Mouse (Mus musculus) lung, adult 2 months (tissue): ENCODE data around the gene Acap3. TPM values are rescaled to one million over a fixed set of nuclear protein-coding genes. Genes with fewer than 3 reads are reported as not detected.

ENCODE experiments used
- DNase-seq: peaks from one replicate; pipeline ENCODE4 v3.0.0; 2022
- H3K4me1 ChIP-seq: fragments of 200-500 bp; 2 replicates; pipeline ENCODE4 v1.6.1; 2011; ENCODE audit warnings: low read length; ENCODE audit not compliant: control insufficient read depth, insufficient read depth
- H3K4me3 ChIP-seq: fragments of 200-500 bp; replicated peaks from 2 replicates; pipeline ENCODE3; 2011; ENCODE audit warnings: low read depth, mild to moderate bottlenecking, control low read depth, low read length; ENCODE audit errors: extremely low read depth
- CTCF ChIP-seq: fragments of 200-500 bp; IDR thresholded peaks from 2 replicates; pipeline ENCODE4 v1.5.1; 2011; ENCODE audit warnings: mild to moderate bottlenecking, low read length, control low read depth; ENCODE audit not compliant: insufficient read depth
- POLR2A ChIP-seq: fragments of 200-500 bp; IDR thresholded peaks from 2 replicates; pipeline ENCODE4 v1.6.1; 2011; ENCODE audit warnings: low read depth, mild to moderate bottlenecking, control low read depth, low read length, borderline replicate concordance; ENCODE audit errors: extremely low read depth
- WGBS: fragments of 180-500 bp; shearing (Covaris S2); methylation state at CpG from one replicate; pipeline ENCODE4 v1.1.7; 2018; 5-methylcytosine and 5-hydroxymethylcytosine counted together
- polyA plus RNA-seq: library from polyadenylated mRNA; depleted of rRNA; stranded (reverse); fragments of >200 nt; gene quantifications from 2 replicates; pipeline ENCODE4 v1.2.3, GENCODE M21; 2012

Gene Acap3
- polyA plus RNA-seq, 1 experiment, result 48.3 TPM

DNA sequence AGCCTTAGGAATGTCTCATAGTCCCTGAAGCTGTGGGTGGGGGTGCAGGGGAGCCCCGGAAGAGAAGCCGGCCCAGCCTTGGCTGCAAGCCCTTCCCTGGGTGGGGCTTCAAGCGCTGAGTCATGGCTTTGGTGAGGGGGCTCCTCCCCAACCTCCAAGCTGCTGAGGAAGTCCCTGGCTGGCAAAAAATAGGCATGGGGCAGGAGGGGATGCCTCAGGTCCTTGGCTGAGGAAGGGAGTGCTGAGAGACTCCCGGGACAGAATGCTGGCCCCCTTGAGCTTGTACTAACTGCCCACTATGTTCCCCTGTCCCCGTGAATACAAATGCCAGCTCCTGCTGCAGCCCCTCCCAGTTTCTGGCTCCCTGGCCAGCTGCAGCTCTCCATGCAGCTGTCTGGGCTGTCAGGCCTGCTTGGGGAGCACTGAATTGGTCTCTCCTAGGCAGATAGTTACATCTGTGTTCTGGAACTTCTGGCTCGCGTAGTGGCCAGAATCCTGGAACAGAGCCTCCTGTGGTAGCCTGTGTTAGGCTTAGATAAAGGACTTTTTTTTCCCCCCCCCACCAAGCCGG lies 2.8 kb downstream of the Acap3 start:
- 9% methylated on average over 8 of the region's 8 CpGs for WGBS
- DNase-seq, result peak; percentile 76
- TF ChIP-seq POLR2A (peak; percentile 34; the same call in 1 of the 2 replicates), CTCF (no peak)
- Histone ChIP-seq H3K4me1 (peaks cover 21% of the 10 kb centered on the region), H3K4me3 (peak overlapping the region; percentile 39)

DNA sequence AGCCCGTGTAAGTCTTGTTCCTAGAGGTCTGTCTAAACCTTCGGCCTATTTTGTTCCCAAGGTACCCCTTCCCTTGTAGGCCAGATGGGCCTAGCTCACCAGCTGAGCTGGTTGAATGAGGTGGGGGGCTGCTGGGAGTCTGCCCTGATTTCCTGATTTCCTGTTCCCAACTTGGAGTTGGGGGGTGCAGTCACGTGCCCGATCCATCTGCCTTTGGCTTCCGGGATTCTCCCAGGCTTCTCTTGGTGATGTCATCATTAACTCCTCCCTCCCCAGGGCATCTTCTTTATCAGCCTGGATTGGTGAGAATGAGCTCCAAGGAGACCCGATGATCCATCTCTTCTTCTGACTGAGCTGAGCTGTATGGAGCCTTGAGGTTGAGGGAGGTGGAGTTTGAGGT lies 3.6 kb downstream of the Acap3 start:
- H3K4me3 ChIP-seq, result peak overlapping the region; percentile 19
- H3K4me1 ChIP-seq, result peaks cover 21% of the 10 kb centered on the region
- DNase-seq, result no peak
- peak; percentile 27; the same call in 1 of the 2 replicates for TF ChIP-seq POLR2A
- no peak for TF ChIP-seq CTCF
- 33% methylated on average over 6 of the region's 6 CpGs for WGBS

DNA sequence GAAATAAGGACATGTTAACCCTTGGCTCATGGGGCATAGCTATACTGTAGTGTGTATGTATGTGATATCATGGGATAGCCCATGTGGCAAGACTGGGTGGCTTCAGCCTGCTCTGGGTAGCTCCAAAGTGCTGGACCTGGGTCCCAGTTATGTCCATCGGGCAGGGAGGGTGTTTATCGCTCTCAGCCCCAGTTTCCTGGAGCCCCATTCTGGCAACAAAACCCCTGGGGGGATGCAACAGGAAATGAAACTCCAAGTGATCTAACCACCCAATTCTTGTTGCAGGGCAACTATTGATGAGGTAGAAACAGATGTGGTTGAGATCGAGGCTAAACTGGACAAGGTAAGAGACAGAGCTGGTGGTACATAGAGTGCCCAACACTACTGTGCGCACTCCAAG lies 4.2 kb downstream of the Acap3 start:
- DNase-seq, result no peak
- TF ChIP-seq CTCF (no peak), POLR2A (no peak)
- Histone ChIP-seq H3K4me1 (peaks cover 22% of the 10 kb centered on the region), H3K4me3 (no peak overlapping the region)
- 70% methylated on average over 4 of the region's 4 CpGs for WGBS

DNA sequence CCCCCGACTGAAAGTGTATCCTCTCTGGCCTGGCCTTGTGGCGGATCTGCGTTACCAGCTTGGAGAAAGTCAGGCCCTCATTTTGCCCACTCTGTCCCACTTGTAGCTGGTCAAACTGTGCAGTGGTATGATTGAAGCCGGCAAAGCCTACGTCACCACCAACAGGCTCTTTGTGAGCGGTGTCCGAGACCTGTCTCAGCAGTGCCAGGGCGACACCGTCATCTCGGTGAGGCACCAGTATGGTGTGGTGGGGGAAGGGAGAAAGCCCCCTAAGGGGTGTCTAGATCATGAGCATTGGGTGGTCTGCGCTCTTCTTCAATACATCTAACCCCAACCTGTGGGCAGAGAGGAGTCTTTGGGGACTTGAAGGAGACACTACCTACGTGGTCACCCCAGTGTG lies 4.8 kb downstream of the Acap3 start:
- H3K4me1 ChIP-seq, result peaks cover 27% of the 10 kb centered on the region
- WGBS, result 98% methylated on average over 12 of the region's 12 CpGs
- TF ChIP-seq POLR2A (no peak), CTCF (no peak)
- no peak overlapping the region for H3K4me3 ChIP-seq
- no peak for DNase-seq

DNA sequence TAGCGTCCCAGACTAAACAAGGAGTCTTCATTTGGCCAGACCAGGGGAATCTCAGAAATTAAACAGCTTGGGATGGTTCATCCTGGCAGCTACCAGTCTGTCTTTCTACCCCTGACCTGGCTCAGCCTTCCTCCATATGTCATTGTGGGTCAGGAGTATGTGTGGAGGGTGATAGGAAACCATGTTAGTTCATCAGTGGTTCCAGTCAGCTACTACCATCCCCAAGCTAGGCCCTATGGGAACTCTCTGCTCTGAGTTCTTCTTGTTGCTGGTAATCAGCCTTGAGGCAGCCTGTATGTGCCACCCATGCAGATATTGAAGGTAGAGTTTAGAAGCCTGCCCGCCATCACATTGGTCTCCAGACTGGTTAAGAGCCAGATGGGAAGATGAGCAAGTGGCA lies 6.7 kb downstream of the Acap3 start:
- WGBS, result 94% methylated on average over 2 of the region's 2 CpGs

DNA sequence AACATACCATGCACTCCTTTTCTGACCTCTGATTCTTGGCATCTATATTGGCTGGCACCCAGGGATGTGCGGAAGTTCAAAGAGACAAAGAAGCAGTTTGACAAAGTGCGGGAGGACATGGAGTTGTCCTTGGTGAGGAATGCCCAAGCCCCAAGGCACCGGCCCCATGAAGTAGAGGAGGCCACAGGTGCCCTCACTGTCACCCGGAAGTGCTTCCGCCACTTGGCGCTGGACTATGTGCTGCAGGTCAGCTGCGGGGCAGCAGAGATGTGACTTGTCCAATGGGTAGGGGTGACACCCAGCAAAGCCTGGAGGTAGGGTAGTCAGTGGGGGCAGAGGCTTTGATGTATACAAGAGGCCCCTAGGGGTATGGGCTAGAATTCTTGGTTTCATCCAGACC lies 7.7 kb downstream of the Acap3 start:
- peaks cover 19% of the 10 kb centered on the region for H3K4me1 ChIP-seq
- H3K4me3 ChIP-seq, result no peak overlapping the region
- WGBS, result 84% methylated on average over 7 of the region's 7 CpGs
- DNase-seq, result no peak
- TF ChIP-seq POLR2A (no peak), CTCF (no peak)

More for the DNA sequence above, 6.7 kb downstream of the Acap3 start:
- no peak for DNase-seq
- no peak for TF ChIP-seq CTCF
- no peak for TF ChIP-seq POLR2A
- peaks cover 25% of the 10 kb centered on the region for H3K4me1 ChIP-seq
- H3K4me3 ChIP-seq, result no peak overlapping the region

DNA sequence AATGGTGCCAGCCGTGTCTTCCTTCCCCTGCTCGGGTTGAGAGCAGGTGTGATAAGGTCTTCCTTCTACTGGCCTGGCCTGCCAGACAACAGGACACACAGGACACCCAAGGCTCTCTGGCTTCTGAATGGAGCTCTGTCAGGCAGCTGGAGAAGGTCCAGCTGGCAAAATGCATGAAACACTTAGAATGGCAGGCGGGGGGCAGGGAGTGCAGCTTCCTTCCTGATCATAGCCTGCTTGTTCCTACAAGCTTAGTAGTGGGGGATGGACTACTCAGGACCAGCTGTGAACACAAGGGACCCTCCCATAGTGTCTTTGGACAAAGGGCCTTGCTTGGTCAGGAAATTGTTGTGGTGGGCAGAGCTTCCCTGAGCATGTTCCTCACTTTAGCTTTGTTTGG lies 9.6 kb downstream of the Acap3 start:
- DNase-seq, result no peak
- H3K4me1 ChIP-seq, result 0 out of 2 replicates have a peak, but pooled peaks cover 6% of the 10 kb centered on the region
- H3K4me3 ChIP-seq, result no peak overlapping the region
- TF ChIP-seq POLR2A (no peak), CTCF (no peak)
- 27% methylated on average over 3 of the region's 3 CpGs for WGBS

DNA sequence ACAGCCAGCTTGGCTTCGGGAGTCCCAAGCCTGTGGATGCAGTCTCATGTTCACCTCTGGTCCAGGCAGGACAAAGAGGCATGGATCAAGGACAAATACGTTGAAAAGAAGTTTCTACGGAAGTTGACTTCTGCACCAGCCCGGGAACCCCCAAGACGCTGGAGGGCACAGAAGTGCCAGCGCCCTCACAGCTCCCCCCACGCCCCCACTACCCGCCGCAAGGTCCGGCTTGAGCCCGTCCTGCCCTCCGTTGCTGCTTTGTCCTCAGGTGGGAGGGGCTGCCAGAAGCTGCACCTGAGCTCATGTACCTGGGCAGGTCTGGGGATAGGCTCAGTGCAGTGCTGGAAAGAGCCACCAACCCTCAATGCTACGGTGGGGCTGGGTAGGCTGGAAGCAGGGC lies 11.6 kb downstream of the Acap3 start:
- DNase-seq, result peak; percentile 1
- 94% methylated on average over 13 of the region's 13 CpGs for WGBS
- TF ChIP-seq CTCF, result no peak
- TF ChIP-seq POLR2A, result no peak
- Histone ChIP-seq H3K4me1 (0 out of 2 replicates have a peak, but pooled peaks cover 6% of the 10 kb centered on the region), H3K4me3 (no peak overlapping the region)

DNA sequence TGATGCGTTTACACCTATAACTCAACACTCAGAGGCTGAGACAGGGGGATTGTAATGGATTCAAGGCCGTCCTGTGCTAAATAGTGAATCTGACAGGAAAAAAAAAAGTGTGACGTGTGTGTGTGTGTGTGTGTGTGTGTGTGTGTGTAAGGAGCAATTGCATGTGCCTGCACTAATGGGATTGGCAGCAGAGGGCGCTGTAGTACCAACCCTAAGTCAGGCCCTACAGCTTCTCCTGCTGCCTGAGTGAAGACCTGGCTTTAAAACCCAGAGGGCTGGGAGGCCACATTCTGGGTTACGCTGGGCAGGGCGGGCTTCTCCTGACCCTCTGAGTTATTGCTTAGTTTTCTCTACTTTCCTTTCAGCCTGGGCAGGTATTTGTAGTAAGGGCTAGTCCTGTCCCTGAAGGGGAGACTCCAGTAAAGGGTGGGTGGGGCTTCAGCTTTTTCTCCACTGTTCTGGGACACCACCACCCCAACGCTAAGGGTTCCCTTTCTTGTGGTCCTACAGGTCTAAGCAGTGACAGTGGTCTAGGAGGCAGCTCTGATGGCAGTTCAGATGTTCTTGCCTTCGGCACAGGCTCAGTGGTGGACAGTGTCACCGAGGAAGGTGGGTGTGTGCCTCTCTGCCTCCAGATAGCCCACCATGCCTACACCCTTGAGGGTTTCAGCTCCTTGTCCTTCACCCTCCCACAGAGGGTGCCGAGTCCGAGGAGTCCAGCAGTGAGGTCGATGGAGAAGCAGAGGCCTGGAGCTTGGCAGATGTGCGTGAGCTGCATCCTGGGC lies 12.9 kb downstream of the Acap3 start:
- Histone ChIP-seq H3K4me3 (no peak overlapping the region), H3K4me1 (0 out of 2 replicates have a peak, but pooled peaks cover 6% of the 10 kb centered on the region)
- TF ChIP-seq POLR2A (no peak), CTCF (no peak)
- DNase-seq, result peak; percentile 3
- WGBS, result 93% methylated on average over 13 of the region's 13 CpGs

DNA sequence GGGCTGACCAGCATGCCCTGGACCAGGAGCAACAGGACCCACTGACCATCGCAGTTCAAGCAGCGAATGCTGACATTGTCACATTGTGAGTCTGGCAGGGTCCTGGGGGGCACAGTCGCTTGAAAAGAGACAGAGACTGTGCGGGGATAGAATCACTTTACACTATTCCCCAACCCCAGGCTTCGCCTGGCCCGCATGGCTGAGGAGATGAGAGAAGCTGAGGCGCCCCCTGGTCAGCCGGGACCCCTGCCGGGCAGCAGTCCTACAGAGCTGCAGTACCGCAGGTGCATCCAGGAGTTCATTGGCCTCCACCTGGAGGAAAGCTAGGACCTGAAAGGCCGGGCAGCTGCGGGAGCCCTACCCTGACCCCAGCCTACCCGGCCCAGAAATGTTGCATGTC lies 14.0 kb downstream of the Acap3 start:
- DNase-seq, result peak; percentile 2
- 91% methylated on average over 13 of the region's 13 CpGs for WGBS
- TF ChIP-seq CTCF (no peak), POLR2A (no peak)
- H3K4me1 ChIP-seq, result 0 out of 2 replicates have a peak, but pooled peaks cover 6% of the 10 kb centered on the region
- no peak overlapping the region for H3K4me3 ChIP-seq
